Mouse (Mus musculus) liver, adult 2 months (tissue): Measurements from ENCODE around the gene Unc119b. TPM values are rescaled to one million over a fixed set of nuclear protein-coding genes. Genes with fewer than 3 reads are reported as not detected.
"Not testable (repeated sequence)": the region's sequence is repeated elsewhere in the genome, so short reads cannot be mapped to it uniquely, and the experiment has no call there.

ENCODE experiments used
- DNase-seq: peaks from one replicate; pipeline ENCODE4 v3.0.0-alpha.2; 2011; ENCODE audit warnings: low read depth, low spot score; ENCODE audit errors: extremely low read depth
- H3K27ac ChIP-seq: fragments of 200-500 bp; replicated peaks from 2 replicates; pipeline ENCODE4 v1.5.1; 2012; ENCODE audit warnings: low read depth, mild to moderate bottlenecking, control low read depth, inconsistent platforms, low read length; ENCODE audit not compliant: insufficient read depth
- H3K27me3 ChIP-seq: fragments of 200-500 bp; 2 replicates; pipeline ENCODE4 v1.6.1; 2012; ENCODE audit warnings: mild to moderate bottlenecking, moderate library complexity, low read length, inconsistent platforms; ENCODE audit not compliant: control insufficient read depth, insufficient read depth
- H3K36me3 ChIP-seq: fragments of 200-500 bp; 2 replicates; pipeline ENCODE4 v1.6.1; 2012; ENCODE audit warnings: low read length, inconsistent platforms; ENCODE audit not compliant: control insufficient read depth, insufficient read depth
- H3K4me1 ChIP-seq: fragments of 200-500 bp; 2 replicates; pipeline ENCODE4 v1.6.1; 2011; ENCODE audit warnings: low read length; ENCODE audit not compliant: control insufficient read depth, insufficient read depth
- H3K4me3 ChIP-seq: fragments of 200-500 bp; 2 replicates; pipeline ENCODE4 v1.5.1; 2011; ENCODE audit warnings: low read depth, mild to moderate bottlenecking, control low read depth, low read length, moderate library complexity; ENCODE audit not compliant: insufficient read depth
- H3K79me2 ChIP-seq: fragments of 200-500 bp; 2 replicates; pipeline ENCODE4 v1.6.1; 2012; ENCODE audit warnings: inconsistent platforms, mild to moderate bottlenecking, low read length, moderate library complexity; ENCODE audit not compliant: control insufficient read depth, insufficient read depth
- H3K9ac ChIP-seq: fragments of 200-500 bp; 2 replicates; pipeline ENCODE4 v1.6.1; 2012; ENCODE audit warnings: low read depth, mild to moderate bottlenecking, control low read depth, inconsistent platforms, low read length
- CTCF ChIP-seq: fragments of 200-500 bp; IDR thresholded peaks from 2 replicates; pipeline ENCODE4 v1.5.1; 2011; ENCODE audit warnings: low read depth, low read length, control low read depth
- POLR2A ChIP-seq: fragments of 200-500 bp; IDR thresholded peaks from 2 replicates; pipeline ENCODE4 v1.6.1; 2011; ENCODE audit warnings: low read length, control low read depth; ENCODE audit not compliant: insufficient read depth; ENCODE audit errors: extremely low read depth
- WGBS: fragments of 180-500 bp; shearing (Covaris S2); methylation state at CpG from one replicate; pipeline ENCODE4 v1.1.7; 2018; 5-methylcytosine and 5-hydroxymethylcytosine counted together
- polyA plus RNA-seq: library from polyadenylated mRNA; depleted of rRNA; stranded (reverse); fragments of >200 nt; gene quantifications from 2 replicates; pipeline ENCODE4 v1.2.3, GENCODE M21; 2012; rRNA removed
- total RNA-seq: library from RNA; depleted of rRNA; stranded (reverse); fragments of >200 nt; gene quantifications from 2 replicates; pipeline ENCODE4 v1.2.3, GENCODE M21; 2014; rRNA removed

Unc119b gene
- total and polyA plus RNA-seq, 2 experiments = 12.5 to 29.4 TPM

DNA sequence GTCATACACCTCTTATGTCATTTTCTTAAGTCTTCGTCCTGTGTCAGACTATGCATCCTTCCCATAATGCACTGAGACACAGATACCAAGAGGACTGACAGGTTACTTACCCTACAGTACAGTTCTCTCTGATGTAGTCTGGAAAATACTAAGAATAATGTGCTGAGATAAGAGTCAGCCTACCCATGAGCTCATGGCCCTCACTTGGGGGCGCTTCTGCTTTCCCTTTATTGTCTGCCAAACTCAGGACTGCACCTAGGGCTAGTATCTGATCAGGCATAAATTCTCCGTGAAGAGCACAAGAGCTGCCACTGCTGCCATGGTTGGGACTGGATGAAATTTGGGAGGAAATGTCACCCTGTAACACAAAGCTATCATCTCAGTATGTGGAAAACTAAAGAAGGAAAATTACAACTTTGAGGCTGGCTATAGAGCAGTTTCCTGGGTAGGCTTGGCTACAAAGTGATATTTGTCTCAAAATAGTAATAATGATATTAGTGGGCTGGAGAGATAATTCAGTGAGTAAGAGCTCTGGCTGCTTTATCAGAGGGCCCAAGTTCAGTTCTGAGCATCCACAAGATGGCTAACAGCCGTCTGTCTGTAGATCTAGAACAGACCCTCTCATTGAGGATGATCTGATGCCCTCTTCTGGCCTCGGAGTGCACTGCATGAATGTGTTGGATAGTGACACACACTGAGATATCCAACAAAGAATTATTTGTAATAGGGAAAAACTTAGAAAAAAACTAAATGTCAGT, 58.5 kb downstream of the Unc119b start:
- Histone ChIP-seq H3K9ac (no peak overlapping the region), H3K36me3 (peaks cover 10% of the 10 kb centered on the region), H3K4me3 (no peak overlapping the region), H3K4me1 (peaks cover 6% of the 10 kb centered on the region; the same call in 1 of the 2 replicates), H3K79me2 (peaks cover 23% of the 10 kb centered on the region; the same call in 1 of the 2 replicates), H3K27ac (no peak overlapping the region), H3K27me3 (no peaks in the 10 kb centered on the region)
- 59% methylated on average over 5 of the region's 5 CpGs for WGBS
- peak; percentile 43 for DNase-seq
- no peak for TF ChIP-seq POLR2A
- TF ChIP-seq CTCF = peak; percentile 52

DNA sequence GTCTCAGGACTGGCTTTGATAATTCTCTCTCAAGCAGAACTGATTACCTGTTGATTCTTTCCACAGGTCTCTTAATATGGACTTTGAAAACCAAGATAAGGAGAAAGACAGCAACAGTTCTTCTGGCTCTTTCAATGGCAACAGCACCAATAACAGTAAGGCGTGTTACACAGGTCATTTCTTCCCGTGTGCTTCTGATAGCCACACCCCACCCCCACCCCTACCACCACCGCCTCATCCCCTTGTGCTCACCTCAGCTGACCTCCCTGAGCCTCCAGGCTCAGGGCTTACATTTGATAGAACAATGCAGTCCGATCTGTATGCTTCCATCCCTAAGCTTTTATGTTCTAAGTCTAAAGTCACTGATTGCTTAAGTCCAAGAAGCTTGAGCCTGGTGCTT, 60.0 kb downstream of the Unc119b start:
- WGBS = 74% methylated on average over 4 of the region's 4 CpGs
- Histone ChIP-seq H3K27ac (no peak overlapping the region), H3K4me1 (peaks cover 10% of the 10 kb centered on the region), H3K9ac (no peak overlapping the region), H3K27me3 (no peaks in the 10 kb centered on the region), H3K79me2 (peaks cover 30% of the 10 kb centered on the region; the same call in 1 of the 2 replicates), H3K36me3 (peaks cover 10% of the 10 kb centered on the region), H3K4me3 (no peak overlapping the region)
- no peak for DNase-seq
- TF ChIP-seq POLR2A = no peak
- no peak for TF ChIP-seq CTCF

DNA sequence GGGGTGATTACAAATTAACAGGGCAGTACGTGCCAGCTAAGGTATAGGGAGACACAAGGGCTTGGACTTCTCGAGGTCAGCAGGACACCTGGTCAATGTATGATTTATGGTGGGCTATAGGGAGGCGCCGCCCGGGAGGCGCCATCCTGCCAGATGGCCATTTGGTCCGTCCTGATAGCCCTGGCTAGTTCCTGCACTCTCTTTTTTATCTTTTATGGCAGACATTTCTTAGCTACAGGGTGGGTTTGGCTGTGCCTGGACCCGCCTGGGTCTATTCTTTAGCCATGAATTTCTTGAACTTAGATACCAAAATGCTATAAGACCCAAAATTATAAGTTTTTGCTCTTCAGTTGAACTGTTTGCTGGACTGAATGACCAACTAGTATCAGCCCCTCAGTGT, 61.5 kb downstream of the Unc119b start:
- 88% methylated on average over 8 of the region's 8 CpGs for WGBS

More for the DNA sequence above, 61.5 kb downstream of the Unc119b start:
- H3K27ac ChIP-seq, DNase-seq, H3K36me3 ChIP-seq, H3K27me3 ChIP-seq, H3K4me3 ChIP-seq, H3K9ac ChIP-seq: not testable (repeated sequence)
- Histone ChIP-seq H3K79me2 (peaks cover 31% of the 10 kb centered on the region), H3K4me1 (peaks cover 14% of the 10 kb centered on the region)

Other genes starting within 250 kb of the Unc119b start
- 4.1 and 6.3 TPM in 2 replicates for gene Oasl2, start 238.0 kb downstream of the Unc119b start, total RNA-seq
- gene Oasl2, start 238.0 kb downstream of the Unc119b start, polyA plus RNA-seq = 1.5 and 4.2 TPM in 2 replicates
- gene Oasl1, start 211.7 kb downstream of the Unc119b start, total RNA-seq = 5.8 and 6.6 TPM in 2 replicates
- 15.4 and 16.8 TPM in 2 replicates for gene Oasl1, start 211.7 kb downstream of the Unc119b start, polyA plus RNA-seq
- 3.0 and 5.2 TPM in 2 replicates for gene 2210016L21Rik, start 192.8 kb downstream of the Unc119b start, total RNA-seq
- 5.2 and 6.1 TPM in 2 replicates for gene 2210016L21Rik, start 192.8 kb downstream of the Unc119b start, polyA plus RNA-seq
- 6.1 and 9.3 TPM in 2 replicates for gene Hnf1a, start 163.9 kb downstream of the Unc119b start, total RNA-seq
- 13.5 and 19.2 TPM in 2 replicates for gene Hnf1a, start 163.9 kb downstream of the Unc119b start, polyA plus RNA-seq
- 8.7 and 13.1 TPM in 2 replicates for gene Sppl3, start 123.8 kb downstream of the Unc119b start, total RNA-seq
- gene Sppl3, start 123.8 kb downstream of the Unc119b start, polyA plus RNA-seq = 23.7 and 24.0 TPM in 2 replicates
- not detected in 2 replicates for gene Gm10401, start 36.7 kb downstream of the Unc119b start, total RNA-seq
- gene Gm10401, start 36.7 kb downstream of the Unc119b start, polyA plus RNA-seq = 0.17 TPM in 1 of 2 replicates, not detected in the other
- 140 and 143 TPM in 2 replicates for gene Acads, start 15.6 kb downstream of the Unc119b start, total RNA-seq
- gene Acads, start 15.6 kb downstream of the Unc119b start, polyA plus RNA-seq = 255 and 293 TPM in 2 replicates
- gene Mlec, start 23.2 kb upstream of the Unc119b start, total RNA-seq = 33.7 and 44.7 TPM in 2 replicates
- gene Mlec, start 23.2 kb upstream of the Unc119b start, polyA plus RNA-seq = 40.8 and 41.8 TPM in 2 replicates
- 0.09 TPM in 1 of 2 replicates, not detected in the other for gene Cabp1, start 59.4 kb upstream of the Unc119b start, total RNA-seq
- gene Cabp1, start 59.4 kb upstream of the Unc119b start, polyA plus RNA-seq = 0.07 and 0.21 TPM in 2 replicates
- gene Pop5, start 100.9 kb upstream of the Unc119b start, total RNA-seq = 56.2 and 59.2 TPM in 2 replicates
- gene Pop5, start 100.9 kb upstream of the Unc119b start, polyA plus RNA-seq = 70.3 and 91.0 TPM in 2 replicates
- 32.1 and 42.9 TPM in 2 replicates for gene Rnf10, start 137.9 kb upstream of the Unc119b start, total RNA-seq
- gene Rnf10, start 137.9 kb upstream of the Unc119b start, polyA plus RNA-seq = 79.2 and 81.3 TPM in 2 replicates
- 20.7 and 24.6 TPM in 2 replicates for gene Coq5, start 144.7 kb upstream of the Unc119b start, total RNA-seq
- 13.7 and 13.9 TPM in 2 replicates for gene Coq5, start 144.7 kb upstream of the Unc119b start, polyA plus RNA-seq
- 13.1 and 24.1 TPM in 2 replicates for gene Dynll1, start 166.0 kb upstream of the Unc119b start, total RNA-seq
- 24.3 and 25.8 TPM in 2 replicates for gene Dynll1, start 166.0 kb upstream of the Unc119b start, polyA plus RNA-seq
- 17.0 and 21.7 TPM in 2 replicates for gene Srsf9, start 192.2 kb upstream of the Unc119b start, total RNA-seq
- gene Srsf9, start 192.2 kb upstream of the Unc119b start, polyA plus RNA-seq = 25.2 and 25.3 TPM in 2 replicates
- gene Gatc, start 206.2 kb upstream of the Unc119b start, total RNA-seq = 6.3 and 8.6 TPM in 2 replicates
- gene Gatc, start 206.2 kb upstream of the Unc119b start, polyA plus RNA-seq = 11.0 and 12.7 TPM in 2 replicates
- gene Triap1, start 206.2 kb upstream of the Unc119b start, total RNA-seq = 12.9 and 14.5 TPM in 2 replicates
- 11.4 and 11.8 TPM in 2 replicates for gene Triap1, start 206.2 kb upstream of the Unc119b start, polyA plus RNA-seq
- 422 and 505 TPM in 2 replicates for gene Cox6a1, start 214.0 kb upstream of the Unc119b start, total RNA-seq
- gene Cox6a1, start 214.0 kb upstream of the Unc119b start, polyA plus RNA-seq = 2,238 and 2,515 TPM in 2 replicates